Mouse (Mus musculus): ENCODE results near the gene Col13a1. TPM values are rescaled to one million over a fixed set of nuclear protein-coding genes. Genes with fewer than 3 reads are reported as not detected.

Gene Col13a1
- polyA plus RNA-seq, 1 experiment from 2014 or later: 1.5 TPM

- ATAC-seq (no peak), DNase-seq (no peak)
- Histone ChIP-seq H3K27me3 (ENCODE audit: insufficient read depth, low read length) (no peaks in the 10 kb centered on the region), H3K9me3 (ENCODE audit: low read length) (no peaks in the 10 kb centered on the region), H3K36me3 (replicated peaks; ENCODE audit: insufficient read depth, low read length) (no peaks in the 10 kb centered on the region), H3K27ac (ENCODE audit: low read depth) (no peak overlapping the region), H3K9ac (replicated peaks) (no peak overlapping the region), H3K4me2 (ENCODE audit: low read depth, low read length) (no peak overlapping the region), H3K4me1 (ENCODE audit: insufficient read depth) (no peaks in the 10 kb centered on the region), H3K4me3 (ENCODE audit: low read depth, low read length) (no peak overlapping the region)
- WGBS (ENCODE audit: insufficient replicate concordance): 66% methylated on average over 4 of the region's 4 CpGs
- TF ChIP-seq CTCF (IDR thresholded peaks at IDR 0.05; ENCODE audit: low read depth): no peak
- TF ChIP-seq EP300 (IDR thresholded peaks at IDR 0.05; ENCODE audit: low read depth): no peak
Observed at GRCm38 (mm10) chr10:61845476-61845875, 133.4 kb downstream of the Col13a1 start.

- Histone ChIP-seq H3K4me3 (ENCODE audit: low read depth, low read length) (no peak overlapping the region), H3K27me3 (ENCODE audit: insufficient read depth, low read length) (no peaks in the 10 kb centered on the region), H3K27ac (ENCODE audit: low read depth) (no peak overlapping the region), H3K9me3 (ENCODE audit: low read length) (no peaks in the 10 kb centered on the region), H3K9ac (replicated peaks) (no peak overlapping the region), H3K4me1 (ENCODE audit: insufficient read depth) (no peaks in the 10 kb centered on the region), H3K36me3 (replicated peaks; ENCODE audit: insufficient read depth, low read length) (no peaks in the 10 kb centered on the region), H3K4me2 (ENCODE audit: low read depth, low read length) (no peak overlapping the region)
- DNase-seq: no peak
- 65% methylated on average over 7 of the region's 7 CpGs for WGBS (ENCODE audit: insufficient replicate concordance)
- TF ChIP-seq EP300 (IDR thresholded peaks at IDR 0.05; ENCODE audit: low read depth): no peak
- TF ChIP-seq CTCF (IDR thresholded peaks at IDR 0.05; ENCODE audit: low read depth): 0 out of 2 replicates have a peak, but pooled peaks have one; percentile 9
- ATAC-seq: no peak
Observed at GRCm38 (mm10) chr10:61844475-61844874, 134.4 kb downstream of the Col13a1 start.

- Histone ChIP-seq H3K27me3 (ENCODE audit: insufficient read depth, low read length) (no peaks in the 10 kb centered on the region), H3K4me3 (ENCODE audit: low read depth, low read length) (no peak overlapping the region), H3K9ac (replicated peaks) (no peak overlapping the region), H3K4me1 (ENCODE audit: insufficient read depth) (no peaks in the 10 kb centered on the region), H3K27ac (ENCODE audit: low read depth) (no peak overlapping the region), H3K36me3 (replicated peaks; ENCODE audit: insufficient read depth, low read length) (no peaks in the 10 kb centered on the region), H3K9me3 (ENCODE audit: low read length) (no peaks in the 10 kb centered on the region), H3K4me2 (ENCODE audit: low read depth, low read length) (no peak overlapping the region)
- 80% methylated on average over 12 of the region's 12 CpGs for WGBS (ENCODE audit: insufficient replicate concordance)
- ATAC-seq: no peak
- no peak for TF ChIP-seq EP300 (IDR thresholded peaks at IDR 0.05; ENCODE audit: low read depth)
- no peak for TF ChIP-seq CTCF (IDR thresholded peaks at IDR 0.05; ENCODE audit: low read depth)
- DNase-seq: no peak
Observed at GRCm38 (mm10) chr10:61842261-61842660, 136.6 kb downstream of the Col13a1 start.

- TF ChIP-seq EP300 (IDR thresholded peaks at IDR 0.05; ENCODE audit: low read depth) (no peak), CTCF (IDR thresholded peaks at IDR 0.05; ENCODE audit: low read depth) (no peak)
- no peak for DNase-seq
- no peaks in the 10 kb centered on the region for H3K27me3 ChIP-seq (ENCODE audit: insufficient read depth, low read length)
Observed at GRCm38 (mm10) chr10:61839326-61839725, 139.6 kb downstream of the Col13a1 start.

GRCm38 (mm10) chr10:61838769-61839168, 140.1 kb downstream of the Col13a1 start:
- ATAC-seq (no peak), DNase-seq (peak; percentile 36)
- Histone ChIP-seq H3K9me3 (ENCODE audit: low read length) (no peaks in the 10 kb centered on the region), H3K36me3 (replicated peaks; ENCODE audit: insufficient read depth, low read length) (no peaks in the 10 kb centered on the region), H3K4me2 (ENCODE audit: low read depth, low read length) (no peak overlapping the region), H3K4me3 (ENCODE audit: low read depth, low read length) (no peak overlapping the region), H3K9ac (replicated peaks) (no peak overlapping the region), H3K27ac (ENCODE audit: low read depth) (no peak overlapping the region), H3K4me1 (ENCODE audit: insufficient read depth) (no peaks in the 10 kb centered on the region), H3K27me3 (ENCODE audit: insufficient read depth, low read length) (no peaks in the 10 kb centered on the region)
- no peak for TF ChIP-seq EP300 (IDR thresholded peaks at IDR 0.05; ENCODE audit: low read depth)
- TF ChIP-seq CTCF (IDR thresholded peaks at IDR 0.05; ENCODE audit: low read depth): peak; percentile 93
- WGBS (ENCODE audit: insufficient replicate concordance): 4% methylated on average over 6 of the region's 6 CpGs

More at GRCm38 (mm10) chr10:61839326-61839725, 139.6 kb downstream of the Col13a1 start:
- Histone ChIP-seq H3K36me3 (replicated peaks; ENCODE audit: insufficient read depth, low read length) (no peaks in the 10 kb centered on the region), H3K4me3 (ENCODE audit: low read depth, low read length) (no peak overlapping the region), H3K4me1 (ENCODE audit: insufficient read depth) (no peaks in the 10 kb centered on the region), H3K4me2 (ENCODE audit: low read depth, low read length) (no peak overlapping the region), H3K9me3 (ENCODE audit: low read length) (no peaks in the 10 kb centered on the region), H3K27ac (ENCODE audit: low read depth) (no peak overlapping the region), H3K9ac (replicated peaks) (no peak overlapping the region)
- no peak for ATAC-seq
- WGBS (ENCODE audit: insufficient replicate concordance): 71% methylated on average over 9 of the region's 9 CpGs

GRCm38 (mm10) chr10:61837286-61837685, 141.6 kb downstream of the Col13a1 start:
- H3K27me3 ChIP-seq (ENCODE audit: insufficient read depth, low read length): no peaks in the 10 kb centered on the region
- H3K4me3 ChIP-seq (ENCODE audit: low read depth, low read length): no peak overlapping the region
- H3K4me1 ChIP-seq (ENCODE audit: insufficient read depth): no peaks in the 10 kb centered on the region
- WGBS (ENCODE audit: insufficient replicate concordance): 65% methylated on average over 8 of the region's 8 CpGs
- H3K27ac ChIP-seq (ENCODE audit: low read depth): no peak overlapping the region
- H3K9me3 ChIP-seq (ENCODE audit: low read length): no peaks in the 10 kb centered on the region
- DNase-seq: no peak
- TF ChIP-seq EP300 (IDR thresholded peaks at IDR 0.05; ENCODE audit: low read depth) (no peak), CTCF (IDR thresholded peaks at IDR 0.05; ENCODE audit: low read depth) (no peak)
- H3K9ac ChIP-seq (replicated peaks): no peak overlapping the region
- ATAC-seq: no peak
- no peaks in the 10 kb centered on the region for H3K36me3 ChIP-seq (replicated peaks; ENCODE audit: insufficient read depth, low read length)
- no peak overlapping the region for H3K4me2 ChIP-seq (ENCODE audit: low read depth, low read length)

- Histone ChIP-seq H3K27ac (ENCODE audit: low read depth) (no peak overlapping the region), H3K4me1 (ENCODE audit: insufficient read depth) (no peaks in the 10 kb centered on the region), H3K27me3 (ENCODE audit: insufficient read depth, low read length) (no peaks in the 10 kb centered on the region), H3K4me2 (ENCODE audit: low read depth, low read length) (no peak overlapping the region), H3K9me3 (ENCODE audit: low read length) (no peaks in the 10 kb centered on the region), H3K9ac (replicated peaks) (no peak overlapping the region), H3K36me3 (replicated peaks; ENCODE audit: insufficient read depth, low read length) (no peaks in the 10 kb centered on the region), H3K4me3 (ENCODE audit: low read depth, low read length) (no peak overlapping the region)
- WGBS (ENCODE audit: insufficient replicate concordance): 88% methylated on average over 6 of the region's 6 CpGs
- no peak for DNase-seq
- no peak for ATAC-seq
- no peak for TF ChIP-seq CTCF (IDR thresholded peaks at IDR 0.05; ENCODE audit: low read depth)
- no peak for TF ChIP-seq EP300 (IDR thresholded peaks at IDR 0.05; ENCODE audit: low read depth)
Observed at GRCm38 (mm10) chr10:61834288-61834687, 144.6 kb downstream of the Col13a1 start.
